Mouse (Mus musculus): ENCODE results near the gene Ube2d1. TPM values are rescaled to one million over a fixed set of nuclear protein-coding genes. Genes with fewer than 3 reads are reported as not detected.

Gene Ube2d1
- total RNA-seq, 2 experiments from 2014 or later = 51.3 to 56.1 TPM

GRCm38 (mm10) chr10:71292254-71292653, 7.2 kb upstream of the Ube2d1 start:
- intact Hi-C loops (cut with DNase I) = no loop called here
- DNase-seq (ENCODE audit: low spot score in 2 of 2) = no peak

DNA sequence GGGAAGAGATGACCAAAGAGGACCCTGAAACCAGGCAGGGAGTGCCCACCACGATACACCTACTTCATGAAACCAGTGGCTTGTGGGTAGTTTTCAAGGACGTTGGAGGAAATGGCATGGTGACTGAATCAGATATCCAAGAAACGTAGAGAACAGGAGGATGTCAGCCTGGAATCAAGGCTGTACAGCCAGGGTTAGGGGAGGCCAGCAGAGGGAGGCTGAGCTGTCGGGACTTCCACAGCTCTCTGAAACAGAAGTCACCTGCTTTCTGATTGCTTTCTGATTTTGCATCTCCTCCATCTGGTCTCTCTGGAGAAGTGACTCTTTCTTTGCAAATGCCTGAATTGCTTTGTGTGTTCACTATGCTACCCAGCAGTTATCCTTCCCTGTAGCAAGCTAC, 6.7 kb upstream of the Ube2d1 start:
- DNase-seq (ENCODE audit: low spot score in 2 of 2) = no peak
- intact Hi-C loops (cut with DNase I) = no loop called here

GRCm38 (mm10) chr10:71291179-71291661, 6.2 kb upstream of the Ube2d1 start:
- DNase-seq (ENCODE audit: low spot score in 2 of 2) = no peak
- intact Hi-C loops (cut with DNase I) = no loop called here

DNA sequence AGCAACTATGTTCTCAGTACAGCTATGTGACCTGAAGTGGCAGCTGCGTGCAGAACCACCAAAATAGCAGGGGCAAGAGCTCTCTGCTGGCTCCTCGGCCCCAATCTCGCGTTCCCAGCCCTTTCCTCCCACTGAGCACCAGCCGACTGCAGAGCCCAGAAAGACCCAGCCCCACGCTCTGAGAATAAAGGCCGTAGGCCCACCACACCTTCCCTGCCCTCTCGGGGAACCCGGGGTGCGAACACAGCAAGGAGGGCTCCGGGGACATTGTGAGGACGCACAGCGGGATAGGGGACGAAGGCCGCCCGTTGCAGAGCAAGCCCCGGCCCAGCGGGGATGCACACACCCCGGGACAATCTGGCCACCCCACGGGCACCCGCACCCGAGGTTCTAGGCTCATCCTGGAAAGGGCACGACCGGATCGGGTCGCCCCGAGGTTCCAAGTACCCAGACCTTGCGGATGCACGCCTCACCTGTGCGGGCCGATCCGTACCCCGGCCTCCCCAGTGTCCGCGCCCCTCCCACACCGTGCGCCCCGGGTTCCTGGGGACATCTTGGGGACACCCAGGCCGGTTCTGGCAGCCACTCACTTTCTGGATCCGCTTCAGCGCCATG, 444 bp downstream of the Ube2d1 start:
- intact Hi-C loops (cut with DNase I) = loop anchor here (2.0 to 5.0 kb wide), 2 partner anchors 47 to 60 kb away; partner anchors contain the start of genes Cisd1 and Tfam
- DNase-seq (ENCODE audit: low spot score in 2 of 2) = peak in 1 of 2 experiments; percentile 31

GRCm38 (mm10) chr10:71284131-71284510, 941 bp downstream of the Ube2d1 start:
- intact Hi-C loops (cut with DNase I) = loop anchor here (2.0 to 5.0 kb wide), 2 partner anchors 47 to 61 kb away; partner anchors contain the start of genes Cisd1 and Tfam
- no peak for DNase-seq (ENCODE audit: low spot score in 2 of 2)

DNA sequence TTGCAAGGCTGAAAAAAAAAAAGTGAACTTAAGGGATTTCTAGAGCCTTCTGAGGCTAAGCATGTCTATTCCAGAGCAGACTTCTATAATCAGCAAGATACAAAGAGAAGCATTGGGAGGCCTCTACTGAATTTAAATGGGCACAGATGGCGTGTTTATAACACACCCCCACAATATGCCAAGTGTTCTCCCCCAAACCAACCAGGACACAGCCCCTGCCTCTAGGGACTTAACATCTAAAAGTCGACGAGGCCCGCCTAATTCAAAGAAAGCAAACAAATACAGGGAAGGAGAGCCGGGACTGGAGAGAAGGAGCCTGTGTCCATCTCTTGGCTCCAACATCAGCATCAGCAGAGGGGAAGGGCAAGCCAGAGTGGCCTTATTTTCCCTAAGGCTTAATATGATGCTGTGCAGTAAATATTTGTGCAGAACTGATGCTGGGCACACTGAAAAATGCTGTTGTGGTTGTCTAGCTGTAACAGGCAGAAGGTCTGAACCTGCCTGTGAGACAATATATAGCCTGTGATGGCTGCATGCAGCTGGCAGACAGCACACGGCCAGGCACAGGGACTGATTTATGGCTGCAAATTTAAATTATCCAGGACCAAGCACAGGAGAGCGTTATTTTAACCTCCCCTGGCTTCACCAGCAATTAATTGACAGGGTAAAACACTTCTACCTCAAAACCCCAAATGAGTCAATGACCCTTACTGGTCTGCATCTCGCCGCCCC, 11.9 kb downstream of the Ube2d1 start:
- intact Hi-C loops (cut with DNase I) = no loop called here
- DNase-seq (ENCODE audit: low spot score in 2 of 2) = peak; percentile 32 to 76

DNA sequence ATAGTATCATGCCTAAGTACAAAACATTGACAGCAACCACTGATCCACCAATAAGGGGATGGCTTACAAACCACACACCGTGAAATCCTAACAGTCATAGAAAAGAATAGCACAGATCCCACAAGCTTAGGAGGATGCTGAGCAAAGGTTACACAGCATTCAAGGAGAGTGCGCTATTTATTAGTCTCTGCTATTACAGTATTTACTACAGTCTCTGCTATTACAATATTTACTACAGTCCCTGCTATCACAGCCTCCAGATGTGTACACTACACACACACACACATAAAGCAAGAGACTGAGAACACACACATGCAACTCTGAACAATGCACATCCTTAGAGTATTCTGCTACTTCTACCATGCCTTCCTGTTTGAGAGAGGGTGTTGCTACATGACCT, 17.1 kb downstream of the Ube2d1 start:
- intact Hi-C loops (cut with DNase I) = no loop called here
- DNase-seq (ENCODE audit: low spot score in 2 of 2) = no peak

DNA sequence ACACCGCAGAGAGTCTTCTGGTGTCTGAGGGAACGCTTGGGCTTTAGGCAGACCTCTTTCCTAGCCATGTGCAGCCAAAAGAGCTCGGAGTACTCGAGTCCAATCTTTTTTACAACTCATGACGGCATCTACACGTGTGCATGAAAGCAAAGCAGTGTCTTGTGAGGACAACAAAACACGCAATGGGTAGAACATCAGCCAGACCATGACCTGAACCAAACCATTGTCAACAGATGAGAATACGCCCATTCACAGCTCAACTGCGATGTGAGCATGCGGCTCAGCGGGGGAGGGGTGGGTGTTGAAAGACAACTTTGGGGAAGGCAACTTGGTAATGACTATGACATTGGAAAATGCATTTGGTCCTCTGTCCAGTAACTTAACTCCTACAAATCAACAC, 17.6 kb downstream of the Ube2d1 start:
- no peak for DNase-seq (ENCODE audit: low spot score in 2 of 2)

GRCm38 (mm10) chr10:71265067-71265466, 20.0 kb downstream of the Ube2d1 start:
- DNase-seq (ENCODE audit: low spot score in 2 of 2) = peak in 1 of 2 experiments; percentile 53
- intact Hi-C loops (cut with DNase I) = no loop called here

More for the DNA sequence above, 17.6 kb downstream of the Ube2d1 start:
- intact Hi-C loops (cut with DNase I) = no loop called here

GRCm38 (mm10) chr10:71261637-71262036, 23.4 kb downstream of the Ube2d1 start:
- DNase-seq (ENCODE audit: low spot score in 2 of 2) = no peak
- intact Hi-C loops (cut with DNase I) = no loop called here

DNA sequence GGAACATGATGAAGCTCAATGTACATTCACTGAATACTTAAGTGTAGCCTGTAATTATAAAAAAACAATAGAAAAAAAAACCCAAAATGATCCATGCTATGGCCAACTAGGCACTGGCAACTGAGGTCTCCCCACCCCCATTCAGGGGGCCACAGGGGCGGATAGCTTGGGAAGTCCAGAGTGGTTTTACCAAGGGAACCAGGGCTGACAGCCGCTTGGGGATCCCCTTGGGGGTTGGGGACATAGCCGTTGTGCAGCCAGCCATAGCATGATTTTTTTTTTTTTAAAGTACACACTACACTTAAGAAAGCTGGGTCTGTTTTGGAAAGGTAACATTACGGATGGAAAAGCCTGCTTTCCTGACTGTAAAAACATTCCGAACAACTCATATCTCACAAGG, 26.1 kb downstream of the Ube2d1 start:
- intact Hi-C loops (cut with DNase I) = no loop called here
- DNase-seq (ENCODE audit: low spot score in 2 of 2) = no peak

GRCm38 (mm10) chr10:71258516-71258915, 26.5 kb downstream of the Ube2d1 start:
- no peak for DNase-seq (ENCODE audit: low spot score in 2 of 2)
- intact Hi-C loops (cut with DNase I) = no loop called here

- intact Hi-C loops (cut with DNase I) = no loop called here
- no peak for DNase-seq (ENCODE audit: low spot score in 2 of 2)
Observed at GRCm38 (mm10) chr10:71253147-71253546, 31.9 kb downstream of the Ube2d1 start.

DNA sequence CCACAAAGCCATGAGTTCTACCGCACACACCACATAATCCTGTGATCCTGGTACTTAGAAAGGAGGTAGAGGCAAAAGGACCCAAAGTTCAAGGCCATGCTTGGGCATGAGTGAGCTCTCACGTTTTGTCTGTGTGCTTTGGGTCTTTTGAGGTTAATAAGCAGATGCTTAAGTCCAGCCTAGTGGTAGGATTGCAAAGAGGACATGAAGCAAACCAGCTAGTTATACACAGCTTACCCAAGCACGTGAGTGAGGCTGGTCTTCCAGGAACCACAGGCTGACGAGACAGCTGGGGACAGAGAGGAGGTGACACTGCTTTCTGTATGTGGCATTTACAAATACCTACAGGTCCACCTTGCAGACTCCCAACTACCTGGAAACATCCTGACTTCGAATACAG, 32.6 kb downstream of the Ube2d1 start:
- intact Hi-C loops (cut with DNase I) = no loop called here
- DNase-seq (ENCODE audit: low spot score in 2 of 2) = no peak

- no peak for DNase-seq (ENCODE audit: low spot score in 2 of 2)
- intact Hi-C loops (cut with DNase I) = no loop called here
Observed at GRCm38 (mm10) chr10:71251846-71252245, 33.2 kb downstream of the Ube2d1 start.

DNA sequence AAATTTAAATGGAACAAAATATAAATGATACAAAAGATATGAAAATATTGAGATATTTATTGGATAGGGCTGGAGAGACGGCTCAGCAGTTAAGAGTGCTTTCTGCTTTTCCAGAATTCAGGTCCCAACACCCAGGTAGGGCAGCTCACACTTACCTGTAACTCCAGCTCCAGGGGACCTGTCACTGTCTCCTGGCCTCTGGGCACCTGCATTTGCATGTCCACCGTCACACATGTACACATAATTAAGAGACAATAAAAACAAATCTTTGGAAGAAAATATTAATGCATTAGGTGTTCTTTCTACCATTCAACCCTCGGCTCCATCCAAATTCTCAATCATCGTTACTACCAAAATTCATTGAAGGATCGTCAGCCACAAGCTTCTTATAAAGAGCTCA, 33.8 kb downstream of the Ube2d1 start:
- intact Hi-C loops (cut with DNase I) = no loop called here
- DNase-seq (ENCODE audit: low spot score in 2 of 2) = no peak

GRCm38 (mm10) chr10:71250472-71250871, 34.6 kb downstream of the Ube2d1 start:
- intact Hi-C loops (cut with DNase I) = no loop called here
- peak; percentile 65 to 92 for DNase-seq (ENCODE audit: low spot score in 2 of 2)

- DNase-seq (ENCODE audit: low spot score in 2 of 2) = peak; percentile 37 to 65
- intact Hi-C loops (cut with DNase I) = no loop called here
Observed at GRCm38 (mm10) chr10:71249086-71249880, 35.8 kb downstream of the Ube2d1 start.

- intact Hi-C loops (cut with DNase I) = no loop called here
Observed at GRCm38 (mm10) chr10:71246956-71247355, 38.1 kb downstream of the Ube2d1 start.

DNA sequence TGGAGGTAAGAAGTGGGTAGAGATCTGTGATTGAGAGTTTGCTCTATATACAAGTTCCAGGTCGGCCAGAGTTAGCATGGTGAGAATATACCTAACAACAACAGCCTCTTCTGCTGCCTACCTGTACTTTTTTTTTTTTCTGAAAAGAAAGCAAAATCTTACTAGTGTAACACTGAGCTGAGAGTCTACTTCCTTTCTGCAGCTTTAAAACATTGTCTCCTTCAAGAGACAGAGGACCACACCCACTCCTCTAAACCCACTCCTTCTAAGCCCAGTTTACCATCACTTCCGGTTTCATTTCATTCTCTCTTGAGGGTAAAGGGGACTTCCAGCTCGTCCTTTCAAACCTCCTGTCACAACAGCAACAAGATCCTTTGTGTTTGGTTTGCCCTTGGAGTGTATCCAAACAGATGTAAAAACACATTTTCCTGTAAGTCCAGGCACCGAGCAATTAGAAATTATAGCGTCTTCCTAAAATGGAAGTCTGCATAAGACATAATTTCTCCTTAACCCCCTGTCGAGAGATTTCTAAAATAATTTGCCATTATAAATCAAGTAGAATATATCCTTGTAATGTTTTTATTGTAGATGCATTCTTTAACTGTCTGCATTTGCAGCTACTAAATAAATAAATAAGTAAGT, 45.5 kb downstream of the Ube2d1 start:
- intact Hi-C loops (cut with DNase I) = loop anchor here (5.0 kb wide), 1 partner anchor 43 kb away; no protein-coding TSS in a partner anchor
- no peak for DNase-seq (ENCODE audit: low spot score in 2 of 2)

More at GRCm38 (mm10) chr10:71246956-71247355, 38.1 kb downstream of the Ube2d1 start:
- no peak for DNase-seq (ENCODE audit: low spot score in 2 of 2)

All from left cerebral cortex, postnatal 25 days (tissue).